Mouse (Mus musculus) C2C12 (cell line): ENCODE results near the gene Ptges.
"Not testable (repeated sequence)": the region's sequence is repeated elsewhere in the genome, so short reads cannot be mapped to it uniquely, and the experiment has no call there.

Experiments
- CEBPB ChIP-seq: IDR thresholded peaks from one replicate; pipeline ENCODE4 v1.6.1; 2011; ENCODE audit warnings: low read depth, mild to moderate bottlenecking, control low read depth, moderate library complexity
- CTCF ChIP-seq: IDR thresholded peaks from one replicate; pipeline ENCODE4 v1.5.1; 2011; ENCODE audit not compliant: control insufficient read depth, insufficient read depth, insufficient read length
- MAX ChIP-seq: IDR thresholded peaks from one replicate; pipeline ENCODE4 v1.6.1; 2011; ENCODE audit warnings: mild to moderate bottlenecking, control low read depth
- MYOD1 ChIP-seq: IDR thresholded peaks from one replicate; pipeline ENCODE4 v1.6.1; 2011; ENCODE audit warnings: low read depth; ENCODE audit not compliant: control insufficient read depth, insufficient read length
- MYOG ChIP-seq: IDR thresholded peaks from one replicate; pipeline ENCODE4 v1.6.1; 2011; ENCODE audit not compliant: control insufficient read depth, insufficient read length; ENCODE audit errors: extremely low read depth
- USF1 ChIP-seq: IDR thresholded peaks from one replicate; pipeline ENCODE4 v1.6.1; 2011; ENCODE audit warnings: low read depth, mild to moderate bottlenecking, control low read depth, moderate library complexity

- not testable (repeated sequence) for TF ChIP-seq CTCF, MYOG, CEBPB, USF1, MAX, MYOD1
Measured at GRCm38 (mm10) chr2:30930846-30931245, 1.2 kb upstream of the Ptges start.
